Mouse (Mus musculus) E14TG2a.4 (cell line): ENCODE measurements at regions not wholly inside any gene's neighbourhood (a gene's known extent, or its start where the extent isn't known, plus 50 kb on each side); places are given as distances from the start of the nearest gene placed in this dataset.

Experiments used
- H3K27me3 ChIP-seq: 2 replicates; pipeline ENCODE4 v1.6.1; 2014; ENCODE audit warnings: low read length, control low read depth; ENCODE audit not compliant: insufficient read depth
- H3K36me3 ChIP-seq: 2 replicates; pipeline ENCODE4 v1.6.1; 2014; ENCODE audit warnings: low read length, control low read depth; ENCODE audit not compliant: insufficient read depth
- H3K4me1 ChIP-seq: replicated peaks from 2 replicates; pipeline ENCODE4 v1.6.1; 2014; ENCODE audit warnings: low read depth, low read length, control low read depth
- H3K4me3 ChIP-seq: replicated peaks from 2 replicates; pipeline ENCODE4 v1.5.1; 2014; ENCODE audit warnings: mild to moderate bottlenecking, low read length
- H3K9me3 ChIP-seq: 2 replicates; pipeline ENCODE4 v1.6.1; 2014; ENCODE audit warnings: low read length, control low read depth
- CTCF ChIP-seq: conservative IDR thresholded peaks from 2 replicates; pipeline ENCODE4 v1.5.1; 2014; ENCODE audit warnings: low read length
- NANOG ChIP-seq: IDR thresholded peaks from 2 replicates; pipeline ENCODE4 v1.6.1; 2014; ENCODE audit warnings: borderline replicate concordance, low read length, mixed read lengths
- POU5F1 ChIP-seq: IDR thresholded peaks from 2 replicates; pipeline ENCODE4 v1.6.1; 2014; ENCODE audit warnings: low read length, borderline replicate concordance

DNA sequence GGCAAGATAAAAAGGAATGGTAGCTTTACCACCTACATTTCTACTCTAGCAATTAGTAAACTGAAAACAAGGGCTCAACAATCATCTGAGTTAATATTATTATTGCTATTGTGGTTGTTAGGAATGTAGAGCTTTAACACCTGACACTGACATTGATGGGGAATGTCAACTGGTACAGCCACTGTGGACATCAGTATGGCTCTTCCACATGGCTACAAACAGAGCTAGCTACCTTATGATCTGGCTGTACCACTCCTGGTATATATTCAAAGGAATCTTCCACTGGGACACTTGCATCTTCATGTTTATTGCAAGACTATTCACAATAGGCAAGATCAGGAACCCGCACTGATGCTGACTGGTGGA, 119.8 kb downstream of the Sox4 start:
- H3K4me3 ChIP-seq: no peak overlapping the region
- TF ChIP-seq NANOG (no peak), POU5F1 (no peak), CTCF (no peak)
- H3K9me3 ChIP-seq: no peaks in the 10 kb centered on the region
- H3K4me1 ChIP-seq: peaks cover 15% of the 10 kb centered on the region
- no peaks in the 10 kb centered on the region for H3K27me3 ChIP-seq
- no peaks in the 10 kb centered on the region for H3K36me3 ChIP-seq

DNA sequence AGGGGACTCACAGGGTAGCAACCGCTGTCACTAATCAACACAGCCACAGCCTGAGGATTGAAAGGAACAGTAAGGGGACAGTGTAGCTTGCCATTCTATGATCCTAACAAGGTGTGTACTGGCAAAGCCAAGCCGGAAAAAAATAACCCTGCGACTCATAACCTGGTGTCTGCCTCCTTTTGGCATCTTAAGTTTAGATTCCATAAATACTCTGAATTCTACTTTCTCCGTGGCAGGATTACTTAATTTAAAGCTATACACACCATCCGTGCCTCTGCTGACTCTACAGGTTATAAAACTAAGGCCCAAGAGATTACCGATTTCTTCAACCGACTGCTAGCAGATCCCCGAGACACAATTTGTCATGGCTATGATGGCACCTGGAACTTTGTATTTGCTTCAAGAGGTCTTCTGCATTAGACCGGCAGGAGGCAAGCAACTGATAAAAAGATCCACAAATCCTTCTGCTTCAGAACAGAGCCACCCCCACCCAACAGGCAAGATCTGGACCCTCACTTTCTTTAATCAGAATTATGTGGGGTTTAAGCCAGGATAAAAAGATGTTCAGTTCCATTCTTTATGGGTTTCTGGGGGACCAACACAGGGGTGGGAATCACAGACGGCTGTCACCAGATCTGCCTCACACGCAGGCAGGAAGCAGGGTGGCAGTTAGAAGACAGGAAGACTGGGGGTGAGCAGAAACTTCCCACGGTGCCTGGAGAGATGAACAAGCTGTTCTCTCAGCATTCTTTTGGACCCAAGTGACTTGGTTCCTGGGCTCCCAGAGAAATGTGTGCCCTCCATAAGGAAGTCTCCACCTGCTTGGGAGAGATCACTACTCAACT, 120.4 kb downstream of the Sox4 start:
- TF ChIP-seq CTCF (no peak), NANOG (no peak), POU5F1 (no peak)
- Histone ChIP-seq H3K36me3 (no peaks in the 10 kb centered on the region), H3K27me3 (no peaks in the 10 kb centered on the region), H3K9me3 (no peaks in the 10 kb centered on the region), H3K4me3 (no peak overlapping the region), H3K4me1 (peaks cover 9% of the 10 kb centered on the region)

DNA sequence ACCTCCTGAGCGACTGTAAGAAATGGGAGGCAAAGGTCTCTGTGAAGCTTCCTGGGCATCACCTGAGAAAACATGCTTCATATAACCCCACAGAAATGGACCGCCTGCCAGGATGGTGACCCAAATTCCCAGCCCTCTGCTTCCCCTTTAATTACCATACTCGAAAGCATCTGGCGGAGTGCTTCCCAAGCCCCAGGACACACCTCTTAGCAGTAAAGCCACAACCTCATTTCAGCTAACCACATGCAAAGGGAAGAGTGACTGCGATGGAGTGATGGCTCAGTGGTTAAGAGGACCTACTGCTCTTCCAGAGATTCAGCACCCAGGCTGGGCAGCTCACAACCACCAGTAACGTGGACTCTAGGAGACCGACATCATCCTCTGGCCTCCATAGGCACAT, 127.2 kb downstream of the Sox4 start:
- Histone ChIP-seq H3K36me3 (no peaks in the 10 kb centered on the region), H3K27me3 (no peaks in the 10 kb centered on the region), H3K4me3 (no peak overlapping the region), H3K9me3 (no peaks in the 10 kb centered on the region), H3K4me1 (peaks cover 6% of the 10 kb centered on the region)
- TF ChIP-seq NANOG (no peak), CTCF (no peak), POU5F1 (no peak)

DNA sequence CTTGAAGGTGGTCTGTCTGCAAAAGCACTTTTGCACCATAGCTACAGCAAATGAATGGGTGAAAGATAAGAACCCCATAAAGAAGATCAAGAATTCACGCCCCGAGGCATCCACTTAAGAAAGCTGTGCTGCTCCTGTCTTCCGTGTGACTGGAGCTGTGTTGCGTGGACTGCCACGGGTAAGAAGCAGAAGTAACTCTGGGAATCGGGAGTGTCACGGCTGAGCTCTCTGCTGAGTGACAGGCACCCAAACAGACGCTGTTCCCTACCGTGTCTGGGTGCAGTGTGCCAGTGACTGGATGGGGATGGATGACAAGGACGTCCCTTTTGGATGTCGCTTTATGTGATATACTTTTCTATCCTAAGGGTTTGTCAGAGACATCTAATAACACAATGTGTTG, 129.5 kb downstream of the Sox4 start:
- TF ChIP-seq NANOG (no peak), CTCF (no peak), POU5F1 (no peak)
- H3K4me1 ChIP-seq: no peaks in the 10 kb centered on the region
- no peak overlapping the region for H3K4me3 ChIP-seq
- no peaks in the 10 kb centered on the region for H3K36me3 ChIP-seq
- no peaks in the 10 kb centered on the region for H3K9me3 ChIP-seq
- H3K27me3 ChIP-seq: no peaks in the 10 kb centered on the region; the same call in 1 of the 2 replicates

DNA sequence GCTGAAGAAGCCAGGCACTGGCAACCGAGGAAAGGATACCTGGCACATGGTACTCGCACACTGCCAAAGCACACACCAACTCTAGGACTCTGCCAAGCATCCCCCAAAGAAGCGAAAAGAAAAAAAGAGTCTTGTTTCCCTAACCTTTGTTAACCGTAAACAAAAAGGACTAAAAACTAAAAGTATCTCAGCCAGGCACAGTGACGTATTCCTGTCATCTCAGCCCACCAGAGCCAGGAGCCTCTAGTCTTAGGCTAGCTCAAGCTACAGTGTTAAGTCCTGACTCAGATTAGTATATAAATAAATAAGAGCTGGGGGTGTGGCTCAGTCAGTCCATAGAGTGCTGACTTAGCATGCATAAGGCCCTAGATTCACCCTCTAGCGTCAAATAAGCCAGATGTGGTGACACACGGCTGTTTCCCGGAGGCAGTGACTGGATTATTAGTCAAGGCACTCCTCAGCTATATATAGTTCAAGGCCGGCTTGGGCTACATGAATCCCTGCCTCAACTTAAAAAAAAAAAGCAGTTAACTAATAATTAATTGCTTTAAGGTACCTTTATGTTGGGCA, 130.1 kb downstream of the Sox4 start:
- no peak overlapping the region for H3K4me3 ChIP-seq
- H3K36me3 ChIP-seq: no peaks in the 10 kb centered on the region
- no peaks in the 10 kb centered on the region for H3K4me1 ChIP-seq
- H3K9me3 ChIP-seq: no peaks in the 10 kb centered on the region
- no peaks in the 10 kb centered on the region; the same call in 1 of the 2 replicates for H3K27me3 ChIP-seq
- TF ChIP-seq NANOG: no peak
- TF ChIP-seq POU5F1: no peak
- no peak for TF ChIP-seq CTCF

GRCm38 (mm10) chr13:28820868-28821533, 132.5 kb downstream of the Sox4 start:
- no peaks in the 10 kb centered on the region for H3K9me3 ChIP-seq
- H3K4me1 ChIP-seq: no peaks in the 10 kb centered on the region; the same call in 1 of the 2 replicates
- no peak for TF ChIP-seq NANOG
- no peak for TF ChIP-seq POU5F1
- no peak for TF ChIP-seq CTCF
- no peaks in the 10 kb centered on the region; the same call in 1 of the 2 replicates for H3K27me3 ChIP-seq
- H3K36me3 ChIP-seq: no peaks in the 10 kb centered on the region
- H3K4me3 ChIP-seq: no peak overlapping the region

- Histone ChIP-seq H3K36me3 (no peaks in the 10 kb centered on the region), H3K27me3 (no peaks in the 10 kb centered on the region; the same call in 1 of the 2 replicates), H3K4me3 (no peak overlapping the region), H3K4me1 (peaks cover 67% of the 10 kb centered on the region), H3K9me3 (no peaks in the 10 kb centered on the region)
- TF ChIP-seq CTCF (no peak), POU5F1 (no peak), NANOG (no peak)
These were observed 139.4 kb downstream of the Sox4 start for GRCm38 (mm10) chr13:28814127-28814526.

DNA sequence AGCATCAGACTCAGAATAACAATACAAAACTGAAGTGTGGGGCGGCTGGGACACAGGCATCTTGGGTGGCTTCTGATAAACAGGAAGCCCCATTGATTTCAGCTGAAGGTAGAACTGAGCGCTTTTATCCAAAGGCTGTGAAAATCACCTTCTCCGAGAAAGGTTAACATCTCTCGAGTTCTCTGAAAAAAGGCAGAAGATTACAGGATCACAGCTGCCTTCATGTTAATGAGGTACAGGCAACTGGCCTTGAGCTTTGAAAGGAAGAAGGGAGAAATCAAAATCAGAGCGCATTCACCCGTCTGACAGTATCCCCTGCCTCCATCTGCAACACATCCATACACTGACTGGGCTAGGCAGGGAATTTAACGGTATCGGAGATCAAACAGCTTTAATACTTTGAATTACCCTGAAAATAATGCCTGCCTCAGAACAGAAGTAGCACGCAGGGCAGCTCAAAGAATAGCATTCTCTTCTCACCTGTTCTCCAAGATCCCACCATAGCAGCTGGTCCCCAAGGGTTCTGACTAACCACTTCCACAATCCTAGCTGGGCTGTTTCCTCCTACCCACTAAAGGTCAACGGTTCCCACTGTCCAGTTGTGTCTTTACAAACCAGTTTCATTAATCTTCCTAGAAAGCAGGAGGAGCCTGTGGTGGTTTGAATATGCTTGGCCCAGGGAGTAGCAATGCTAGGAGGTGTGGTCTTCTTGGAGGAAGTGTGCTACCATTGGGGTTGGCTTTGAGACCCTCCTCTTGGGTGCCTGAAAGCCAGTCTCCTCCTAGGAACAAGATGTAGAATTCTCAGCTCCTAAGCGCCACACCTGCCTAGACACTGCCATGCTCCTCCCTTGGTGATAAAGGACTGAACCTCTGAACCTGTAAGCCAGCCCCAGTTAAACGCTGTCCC, 141.6 kb downstream of the Sox4 start:
- Histone ChIP-seq H3K4me1 (peaks cover 78% of the 10 kb centered on the region), H3K27me3 (no peaks in the 10 kb centered on the region), H3K36me3 (no peaks in the 10 kb centered on the region), H3K4me3 (peak overlapping the region; percentile 32), H3K9me3 (no peaks in the 10 kb centered on the region)
- TF ChIP-seq CTCF (no peak), POU5F1 (no peak), NANOG (peak; percentile 82)
